Mouse (Mus musculus) midbrain, embryonic 13.5 days (tissue): ENCODE results near the gene Tspan5. TPM values are rescaled to one million over a fixed set of nuclear protein-coding genes. Genes with fewer than 3 reads are reported as not detected.
A peak's percentile ranks its signal among the peaks of the same experiment; 100 is the strongest.

ENCODE experiments used
- ATAC-seq: fragments of 200-750 bp; cut with Nextera tagmentation; 2 replicates; pipeline ENCODE4 v1.8.0; 2017; ENCODE audit warnings: mild to moderate bottlenecking, moderate TSS enrichment, moderate library complexity
- H3K27ac ChIP-seq: fragments of 300-500 bp; sonication (generic); 2 replicates; pipeline ENCODE4 v1.5.1; 2015; ENCODE audit warnings: inconsistent platforms, mild to moderate bottlenecking, moderate library complexity
- H3K27me3 ChIP-seq: fragments of 300-500 bp; sonication (generic); 2 replicates; pipeline ENCODE4 v1.6.1; 2015; ENCODE audit warnings: mild to moderate bottlenecking, inconsistent platforms
- H3K36me3 ChIP-seq: fragments of 300-500 bp; sonication (generic); 2 replicates; pipeline ENCODE4 v1.6.1; 2015; ENCODE audit warnings: mild to moderate bottlenecking, inconsistent platforms
- H3K4me1 ChIP-seq: fragments of 300-500 bp; sonication (generic); replicated peaks from 2 replicates; pipeline ENCODE4 v1.6.1; 2015; ENCODE audit warnings: inconsistent platforms
- H3K4me2 ChIP-seq: fragments of 300-500 bp; sonication (generic); replicated peaks from 2 replicates; pipeline ENCODE4 v1.6.1; 2015; ENCODE audit warnings: moderate library complexity, mild to moderate bottlenecking, inconsistent platforms
- H3K4me3 ChIP-seq: fragments of 300-500 bp; sonication (generic); replicated peaks from 2 replicates; pipeline ENCODE4 v1.5.1; 2015; ENCODE audit warnings: mild to moderate bottlenecking, inconsistent platforms
- H3K9ac ChIP-seq: fragments of 300-500 bp; sonication (generic); replicated peaks from 2 replicates; pipeline ENCODE4 v1.6.1; 2015; ENCODE audit warnings: mild to moderate bottlenecking, inconsistent platforms
- H3K9me3 ChIP-seq: fragments of 300-500 bp; sonication (generic); 2 replicates; pipeline ENCODE4 v1.6.1; 2016; ENCODE audit warnings: mild to moderate bottlenecking, inconsistent platforms
- whole genome bisulfite sequencing: fragments of 180-500 bp; shearing (Covaris S2); methylation state at CpG from one replicate; pipeline ENCODE4 v1.1.7; 2015; 5-methylcytosine and 5-hydroxymethylcytosine counted together
- polyA plus RNA-seq: library from polyadenylated mRNA; unstranded; fragments of >200 nt; fragmentation: Nextera tagmentation; extraction: Ambion mirVana; gene quantifications from 2 replicates; pipeline ENCODE4 v1.2.1, GENCODE M21; 2015

The Tspan5 gene
- polyA plus RNA-seq = 75.5 and 79.1 TPM in 2 replicates

DNA sequence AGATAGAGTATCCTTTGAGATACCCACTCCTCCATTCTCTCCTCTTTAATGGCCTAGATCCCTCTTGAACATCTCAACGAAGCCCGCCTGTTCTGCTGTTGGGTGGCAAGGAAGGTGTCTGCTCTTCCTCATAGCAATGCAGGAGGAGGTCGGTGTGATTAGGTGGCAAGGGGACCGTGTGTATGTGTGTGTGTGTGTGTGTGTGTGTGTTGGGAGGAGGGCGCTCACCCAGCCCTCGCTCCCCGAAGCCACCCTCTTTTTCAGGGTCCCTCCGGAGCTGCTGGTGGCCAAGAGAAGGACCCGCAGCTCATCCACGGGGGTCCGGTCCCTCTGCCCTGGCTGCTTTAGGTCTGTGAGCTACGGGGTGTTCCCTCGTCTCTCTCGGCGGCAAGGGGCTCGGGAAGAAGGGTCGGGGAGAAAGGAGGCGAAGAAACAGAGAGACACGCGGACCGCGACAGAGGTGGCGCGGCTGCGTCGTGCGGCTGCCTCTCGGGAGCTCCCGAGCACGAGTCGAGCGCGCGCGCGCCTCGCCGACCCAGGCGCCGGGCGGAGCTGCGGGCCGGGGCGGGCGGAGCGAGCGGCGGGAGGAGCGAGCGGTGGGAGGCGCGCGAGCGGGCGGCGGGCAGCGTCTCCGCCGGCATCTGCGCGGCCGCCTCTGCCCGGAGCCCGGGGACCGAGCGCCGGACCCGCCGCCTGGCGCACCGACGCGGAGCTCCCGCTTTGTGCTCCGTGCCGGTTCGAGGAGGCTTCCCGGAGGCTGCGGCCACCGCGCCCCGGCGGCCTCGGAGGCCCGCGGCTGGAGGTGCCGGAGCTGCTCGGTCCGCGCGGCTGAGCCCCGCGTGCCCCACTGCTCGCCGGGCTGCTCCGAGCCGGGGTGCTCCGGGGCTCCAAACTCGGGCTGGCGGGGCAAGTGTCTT, at the start of gene Tspan5:
TSS of gene Tspan5 (plus strand) at position 547 of the 917 bp plus-strand sequence.
- Histone ChIP-seq H3K4me3 (peak within 1 kb of the TSS; percentile 89), H3K27ac (peak within 1 kb of the TSS; percentile 95), H3K4me2 (peak within 1 kb of the TSS; percentile 78), H3K4me1 (peaks cover 41% of the 10 kb centered on the region), H3K27me3 (peaks cover 8% of the 10 kb centered on the region; the same call in 1 of the 2 replicates), H3K9me3 (no peaks in the 10 kb centered on the region), H3K36me3 (no peaks in the 10 kb centered on the region), H3K9ac (peak within 1 kb of the TSS; percentile 95)
- ATAC-seq = peak; percentile 88
- under 1% methylated on average over 77 of the region's 100 CpGs for WGBS

DNA sequence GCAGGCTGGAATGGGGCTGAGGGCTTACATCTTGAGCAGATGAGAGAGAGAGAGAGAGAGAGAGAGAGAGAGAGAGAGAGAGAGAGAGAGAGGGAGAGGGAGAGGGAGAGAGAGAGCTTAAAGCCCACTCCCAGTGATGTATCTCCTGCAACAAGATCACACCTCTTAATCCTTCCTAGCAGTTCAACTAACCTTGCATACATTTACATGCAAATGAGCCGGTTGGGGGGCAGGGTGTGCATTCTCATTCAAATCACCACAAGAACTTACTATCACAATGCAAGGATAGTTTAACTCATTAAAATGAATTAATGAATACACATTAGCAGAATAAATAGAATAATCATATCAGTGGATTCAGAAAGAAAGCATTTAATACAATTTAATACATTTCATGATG, 49.7 kb upstream of the Tspan5 start:
- H3K4me2 ChIP-seq = no peak overlapping the region
- H3K27me3 ChIP-seq = no peaks in the 10 kb centered on the region
- no peak overlapping the region for H3K4me3 ChIP-seq
- no peaks in the 10 kb centered on the region for H3K36me3 ChIP-seq
- H3K9me3 ChIP-seq = no peaks in the 10 kb centered on the region
- ATAC-seq = no peak
- no peak overlapping the region for H3K9ac ChIP-seq
- H3K27ac ChIP-seq = no peak overlapping the region
- 10% methylated on average over 1 of the region's 1 CpGs for WGBS
- H3K4me1 ChIP-seq = no peaks in the 10 kb centered on the region

DNA sequence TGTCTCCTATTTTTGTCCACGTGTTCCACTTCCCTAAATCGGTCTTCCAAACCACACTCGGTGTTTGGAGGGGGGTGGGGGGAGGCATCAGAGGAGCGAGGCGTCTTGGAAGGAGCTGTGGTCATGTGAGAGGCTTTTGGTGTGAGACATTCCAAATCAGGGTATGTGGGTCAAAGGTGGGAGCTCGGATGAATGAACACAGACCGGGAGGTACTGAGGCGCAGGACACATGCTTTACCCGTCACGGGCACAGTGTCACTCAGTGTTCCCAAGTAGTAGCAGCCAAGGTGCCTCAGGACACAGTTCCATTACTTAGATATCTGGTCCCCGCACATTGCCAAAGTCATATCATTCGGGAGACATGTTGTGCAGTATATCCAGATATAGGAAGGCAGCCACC, 38.6 kb upstream of the Tspan5 start:
- no peaks in the 10 kb centered on the region for H3K36me3 ChIP-seq
- ATAC-seq = no peak
- peaks cover 12% of the 10 kb centered on the region for H3K4me1 ChIP-seq
- no peak overlapping the region for H3K4me3 ChIP-seq
- no peak overlapping the region for H3K9ac ChIP-seq
- no peaks in the 10 kb centered on the region for H3K9me3 ChIP-seq
- H3K27me3 ChIP-seq = no peaks in the 10 kb centered on the region
- H3K4me2 ChIP-seq = no peak overlapping the region
- H3K27ac ChIP-seq = no peak overlapping the region
- 84% methylated on average over 12 of the region's 12 CpGs for WGBS

DNA sequence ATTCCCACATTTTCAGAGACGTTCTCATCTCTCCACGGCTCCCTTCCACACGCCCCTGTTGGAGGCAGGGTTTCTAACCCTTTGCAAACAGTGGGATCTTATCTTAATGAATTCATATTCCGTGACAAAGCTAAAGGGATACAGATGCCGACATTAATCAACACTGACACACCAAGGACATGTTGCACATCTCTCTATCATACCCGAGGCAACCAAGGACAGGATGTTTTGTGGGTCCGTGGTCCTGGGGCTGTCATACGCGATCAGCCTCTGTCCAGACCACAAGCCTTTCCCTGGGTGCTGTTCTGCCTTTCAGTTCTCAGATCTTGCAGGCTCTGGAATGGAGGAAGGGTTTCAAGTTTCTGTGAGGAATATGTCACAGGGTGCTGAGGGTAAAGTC, 37.5 kb upstream of the Tspan5 start:
- 77% methylated on average over 9 of the region's 9 CpGs for WGBS
- Histone ChIP-seq H3K27ac (no peak overlapping the region), H3K27me3 (no peaks in the 10 kb centered on the region), H3K4me2 (no peak overlapping the region), H3K36me3 (no peaks in the 10 kb centered on the region), H3K9ac (no peak overlapping the region), H3K9me3 (no peaks in the 10 kb centered on the region), H3K4me3 (no peak overlapping the region), H3K4me1 (peaks cover 18% of the 10 kb centered on the region)
- no peak for ATAC-seq

DNA sequence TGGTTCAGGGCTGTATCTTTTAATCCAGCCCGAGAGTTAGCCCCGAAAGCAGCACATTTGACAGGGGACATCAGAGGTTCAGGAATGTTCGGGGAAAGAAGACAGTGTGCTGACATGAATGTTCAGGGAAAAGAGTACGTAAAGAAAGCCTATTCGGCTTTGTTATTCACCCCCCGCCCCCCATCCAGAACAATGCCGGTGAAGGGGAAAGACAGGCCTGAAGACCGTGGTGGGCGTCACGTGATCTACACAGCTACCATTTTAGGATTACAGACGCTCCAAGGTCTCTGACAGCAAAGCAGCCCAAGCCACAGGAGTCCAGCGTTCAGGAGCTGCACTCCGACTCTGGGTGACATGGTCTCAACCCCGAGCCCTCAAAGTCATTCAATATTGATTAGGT, 36.1 kb upstream of the Tspan5 start:
- H3K27ac ChIP-seq = peak overlapping the region; percentile 14
- H3K4me2 ChIP-seq = peak overlapping the region; percentile 25; the same call in 1 of the 2 replicates
- H3K36me3 ChIP-seq = no peaks in the 10 kb centered on the region
- no peak overlapping the region for H3K4me3 ChIP-seq
- no peaks in the 10 kb centered on the region for H3K27me3 ChIP-seq
- H3K4me1 ChIP-seq = peaks cover 21% of the 10 kb centered on the region
- WGBS = 43% methylated on average over 14 of the region's 14 CpGs
- H3K9ac ChIP-seq = no peak overlapping the region
- no peaks in the 10 kb centered on the region for H3K9me3 ChIP-seq
- no peak for ATAC-seq

DNA sequence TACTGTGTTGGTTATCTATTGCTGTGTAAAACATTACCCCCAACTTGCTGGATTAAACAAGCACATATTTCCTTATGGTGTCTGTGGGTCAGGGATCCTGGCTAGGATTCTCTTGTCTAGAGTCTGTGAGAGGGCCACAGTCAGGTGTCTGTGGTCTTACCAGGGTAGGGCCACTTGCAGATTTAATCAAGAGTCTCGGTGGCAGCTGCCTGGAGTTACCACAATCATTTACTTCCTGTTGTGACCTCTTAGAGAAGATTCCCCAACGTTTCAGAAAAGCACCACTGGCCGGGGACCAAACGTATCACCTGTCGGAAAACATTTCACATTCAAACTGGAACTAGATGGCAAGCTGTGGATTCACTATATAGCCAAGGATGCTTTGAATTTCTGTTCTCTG, 32.8 kb upstream of the Tspan5 start:
- no peak overlapping the region for H3K27ac ChIP-seq
- no peak overlapping the region for H3K9ac ChIP-seq
- no peak overlapping the region for H3K4me2 ChIP-seq
- H3K27me3 ChIP-seq = no peaks in the 10 kb centered on the region
- H3K4me3 ChIP-seq = no peak overlapping the region
- H3K4me1 ChIP-seq = peaks cover 21% of the 10 kb centered on the region
- 0 out of 2 replicates have a peak, but pooled peaks have one; percentile 9 for ATAC-seq
- H3K9me3 ChIP-seq = no peaks in the 10 kb centered on the region
- WGBS = 81% methylated on average over 5 of the region's 5 CpGs
- H3K36me3 ChIP-seq = no peaks in the 10 kb centered on the region

DNA sequence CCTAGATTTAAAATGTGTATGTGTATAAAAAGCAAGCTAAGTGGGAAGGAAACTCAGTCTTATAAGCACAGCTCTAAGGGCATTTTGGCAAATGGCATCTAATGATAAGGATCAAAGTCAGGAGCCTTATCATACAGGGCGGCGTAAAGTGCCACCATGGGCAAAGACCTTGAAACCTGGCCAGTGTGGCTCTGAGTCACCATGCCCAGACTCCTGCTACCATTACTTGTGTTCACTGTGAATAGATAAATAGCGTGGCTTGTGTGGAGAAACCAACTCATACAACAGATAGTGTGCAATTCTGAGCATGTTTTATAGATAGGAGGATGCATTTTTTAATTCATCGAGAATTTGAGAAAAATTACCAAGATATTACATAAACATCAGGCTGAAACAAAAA, 30.0 kb upstream of the Tspan5 start:
- Histone ChIP-seq H3K9ac (no peak overlapping the region), H3K4me3 (no peak overlapping the region), H3K27ac (no peak overlapping the region), H3K9me3 (no peaks in the 10 kb centered on the region), H3K4me2 (no peak overlapping the region), H3K36me3 (no peaks in the 10 kb centered on the region), H3K27me3 (no peaks in the 10 kb centered on the region), H3K4me1 (peaks cover 9% of the 10 kb centered on the region)
- WGBS = 97% methylated on average over 4 of the region's 4 CpGs
- no peak for ATAC-seq

DNA sequence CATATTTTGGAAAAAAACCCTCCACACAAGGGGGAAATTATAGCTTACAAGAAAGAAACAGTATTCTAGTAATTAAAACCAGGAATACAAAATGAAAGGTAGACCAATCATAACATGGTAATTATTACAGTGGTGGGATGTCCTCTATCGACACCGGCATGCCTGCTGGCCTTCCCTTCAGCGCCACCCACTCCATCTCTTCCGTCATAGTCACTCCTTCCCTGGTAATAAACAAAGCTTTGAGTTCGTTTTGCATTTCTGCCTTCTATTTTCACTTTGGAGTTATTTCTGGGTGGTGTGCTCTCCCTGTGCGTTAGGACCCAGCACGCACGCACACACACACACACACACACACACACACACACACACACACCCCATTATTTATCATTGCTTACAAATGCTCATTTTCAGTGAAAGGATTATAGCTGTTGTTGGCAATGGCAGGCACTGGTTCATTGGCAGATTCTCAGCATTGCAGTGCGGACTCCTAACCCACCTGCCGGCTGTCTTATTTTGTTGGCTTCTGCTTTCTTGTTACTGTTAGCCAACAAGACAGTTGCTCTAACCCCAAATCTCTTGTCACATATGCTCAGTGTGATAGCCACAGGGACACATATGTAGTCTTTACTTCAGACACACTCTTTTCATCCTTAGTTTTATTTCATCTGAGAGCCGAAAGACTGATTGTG, 29.4 kb upstream of the Tspan5 start:
- Histone ChIP-seq H3K4me2 (no peak overlapping the region), H3K27me3 (no peaks in the 10 kb centered on the region), H3K36me3 (no peaks in the 10 kb centered on the region), H3K9ac (no peak overlapping the region), H3K4me3 (no peak overlapping the region), H3K9me3 (no peaks in the 10 kb centered on the region), H3K4me1 (peaks cover 9% of the 10 kb centered on the region), H3K27ac (no peak overlapping the region)
- 89% methylated on average over 11 of the region's 11 CpGs for whole genome bisulfite sequencing
- no peak for ATAC-seq

DNA sequence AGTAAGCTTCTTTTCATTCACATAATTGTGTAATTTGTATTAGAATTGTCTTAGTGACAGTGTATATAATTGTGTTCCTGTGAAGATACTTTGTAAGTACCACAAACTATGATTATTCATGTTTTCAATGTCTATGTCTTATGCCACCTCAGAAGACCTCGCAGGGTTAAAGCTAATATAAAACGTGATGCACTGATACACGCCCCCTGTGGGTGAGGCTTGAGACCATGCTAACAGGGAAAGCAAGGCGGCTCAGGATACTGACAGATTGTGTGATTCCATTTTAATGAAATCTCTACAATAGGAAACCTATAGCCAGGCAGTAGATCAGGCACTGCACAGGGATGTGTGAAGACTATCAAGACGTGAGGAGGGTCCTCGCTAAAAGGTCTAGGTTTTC, 28.9 kb upstream of the Tspan5 start:
- Histone ChIP-seq H3K4me2 (no peak overlapping the region), H3K27me3 (no peaks in the 10 kb centered on the region), H3K27ac (no peak overlapping the region), H3K4me3 (no peak overlapping the region), H3K9ac (no peak overlapping the region), H3K36me3 (no peaks in the 10 kb centered on the region), H3K9me3 (no peaks in the 10 kb centered on the region), H3K4me1 (peaks cover 9% of the 10 kb centered on the region)
- no peak for ATAC-seq
- 58% methylated on average over 6 of the region's 6 CpGs for WGBS

DNA sequence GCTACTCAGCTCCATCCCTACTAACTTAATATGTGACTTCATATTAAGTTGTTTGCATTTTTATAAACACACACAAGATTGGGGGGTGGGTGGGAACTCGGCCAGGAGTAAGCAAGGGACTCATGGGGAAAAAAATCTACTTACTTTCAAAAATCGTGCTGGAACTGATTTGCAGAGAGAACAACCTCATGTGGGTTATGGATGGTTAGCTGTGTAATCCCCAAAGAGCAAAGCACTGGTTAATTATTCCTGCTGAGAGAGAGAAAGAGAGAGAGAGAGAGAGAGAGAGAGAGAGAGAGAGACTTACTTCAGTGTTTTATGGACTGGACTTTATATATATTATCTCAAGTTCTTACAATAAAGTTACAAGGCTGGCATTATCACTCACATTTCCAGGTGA, 27.2 kb upstream of the Tspan5 start:
- Histone ChIP-seq H3K27me3 (no peaks in the 10 kb centered on the region), H3K9ac (no peak overlapping the region), H3K4me3 (no peak overlapping the region), H3K36me3 (no peaks in the 10 kb centered on the region), H3K27ac (no peak overlapping the region), H3K4me1 (0 out of 2 replicates have a peak, but pooled peaks cover 3% of the 10 kb centered on the region), H3K4me2 (no peak overlapping the region), H3K9me3 (no peaks in the 10 kb centered on the region)
- ATAC-seq = no peak
- WGBS = 45% methylated on average over 2 of the region's 2 CpGs

DNA sequence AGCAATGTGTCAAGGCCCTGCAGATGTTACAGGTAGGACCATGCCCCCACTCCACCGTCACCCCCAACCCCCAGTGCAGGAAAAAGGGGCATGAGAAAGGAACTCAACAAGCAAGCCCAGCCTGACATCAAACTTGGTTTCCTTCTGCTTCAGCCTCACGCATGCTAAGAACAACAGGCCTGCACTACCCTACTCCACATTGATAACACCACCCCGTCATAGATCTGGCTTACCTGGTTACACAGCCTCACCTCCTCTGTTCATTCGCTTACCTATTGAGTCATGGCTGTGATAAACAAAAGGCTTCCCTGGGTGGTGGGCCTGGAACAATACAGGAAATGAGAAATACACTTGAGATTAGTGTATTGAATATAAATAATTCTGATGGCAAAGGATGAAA, 26.8 kb upstream of the Tspan5 start:
- Histone ChIP-seq H3K36me3 (no peaks in the 10 kb centered on the region), H3K27me3 (no peaks in the 10 kb centered on the region), H3K4me2 (no peak overlapping the region), H3K4me3 (no peak overlapping the region), H3K9ac (no peak overlapping the region), H3K4me1 (0 out of 2 replicates have a peak, but pooled peaks cover 3% of the 10 kb centered on the region), H3K27ac (no peak overlapping the region), H3K9me3 (no peaks in the 10 kb centered on the region)
- 94% methylated on average over 4 of the region's 4 CpGs for WGBS
- ATAC-seq = no peak

DNA sequence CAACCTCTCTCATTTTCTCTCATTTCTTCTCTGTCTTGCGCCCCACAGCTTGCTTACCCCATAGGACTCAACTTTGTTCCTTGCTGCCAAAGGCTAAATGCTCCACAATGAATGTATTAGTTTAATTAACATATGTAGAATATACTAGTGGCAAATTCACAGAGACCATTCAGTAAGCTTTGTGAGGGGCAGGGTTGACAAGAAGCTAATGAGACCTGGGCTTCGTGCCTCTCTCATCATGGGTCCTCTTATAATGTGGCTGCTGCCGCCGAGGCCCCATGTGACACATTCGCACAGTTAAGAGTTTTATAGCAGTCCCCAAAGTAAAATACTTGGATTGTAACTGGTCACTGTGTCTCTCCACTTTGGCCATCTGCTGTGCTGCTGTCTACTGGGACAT, 25.0 kb upstream of the Tspan5 start:
- Histone ChIP-seq H3K9ac (no peak overlapping the region), H3K27ac (no peak overlapping the region), H3K4me3 (no peak overlapping the region), H3K9me3 (no peaks in the 10 kb centered on the region), H3K27me3 (no peaks in the 10 kb centered on the region), H3K36me3 (no peaks in the 10 kb centered on the region), H3K4me1 (no peaks in the 10 kb centered on the region), H3K4me2 (no peak overlapping the region)
- 92% methylated on average over 5 of the region's 5 CpGs for WGBS
- ATAC-seq = no peak
